Comparison of ENCODE assay signal across 13 mouse cellular contexts in the genomic region with DNA sequence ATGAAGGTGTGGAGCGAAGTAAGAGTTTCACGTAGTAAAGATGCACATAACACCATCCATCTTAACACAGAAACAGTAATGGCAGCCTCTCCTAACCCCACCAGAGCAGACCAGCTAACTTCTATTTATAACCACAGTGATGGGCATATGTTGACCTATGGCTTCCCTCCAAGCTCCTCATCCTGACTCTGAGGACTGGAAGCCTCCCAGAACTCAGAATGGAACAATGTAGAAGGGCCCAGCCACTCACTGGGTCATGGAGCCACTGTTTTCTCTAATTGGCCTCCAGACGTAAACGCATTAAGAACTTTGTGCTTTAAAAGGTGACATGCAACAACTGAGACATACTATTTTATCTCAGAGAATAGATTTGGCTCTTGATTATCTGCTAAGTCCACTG.
"Had no signal": no experiment of that assay in that cellular context is flagged by ENCODE, and none has a peak within 500 bp of the region (broad histone marks: within the 10 kb centered on the region; RNA-seq: fewer than 3 reads in every experiment).

No protein-coding gene starts in this region.

- DNase-seq: heart, postnatal 14 days; heart, postnatal 36 days; kidney, adult 11 months; kidney, adult 18-20 months; kidney, adult 2 months; kidney, adult 8-10 months; kidney, adult 9 months; kidney, postnatal 10 days; kidney, postnatal 14 days; kidney, postnatal 36 days; kidney, postnatal 4 days; layer of hippocampus, adult 9-11 months; layer of hippocampus, postnatal 36 days had no signal
